Mouse (Mus musculus) testis, adult 2 months (tissue): ENCODE measurements around the gene Entpd8. TPM values are rescaled to one million over a fixed set of nuclear protein-coding genes. Genes with fewer than 3 reads are reported as not detected.

Source experiments
- H3K27ac ChIP-seq: fragments of 200-500 bp; 2 replicates; pipeline ENCODE4 v1.5.1; 2012; ENCODE audit warnings: low read depth, low read length; ENCODE audit not compliant: control insufficient read depth, insufficient read depth
- H3K27me3 ChIP-seq: fragments of 200-500 bp; 2 replicates; pipeline ENCODE4 v1.6.1; 2012; ENCODE audit warnings: mild to moderate bottlenecking, low read length, moderate library complexity; ENCODE audit not compliant: control insufficient read depth, insufficient read depth
- H3K36me3 ChIP-seq: fragments of 200-500 bp; 2 replicates; pipeline ENCODE4 v1.6.1; 2012; ENCODE audit warnings: mild to moderate bottlenecking, low read length; ENCODE audit not compliant: control insufficient read depth, insufficient read depth
- H3K4me1 ChIP-seq: fragments of 200-500 bp; 2 replicates; pipeline ENCODE4 v1.6.1; 2012; ENCODE audit warnings: low read length; ENCODE audit not compliant: control insufficient read depth, insufficient read depth
- H3K4me3 ChIP-seq: fragments of 200-500 bp; 2 replicates; pipeline ENCODE4 v1.5.1; 2012; ENCODE audit warnings: low read depth, mild to moderate bottlenecking, low read length, moderate library complexity, mixed read lengths; ENCODE audit not compliant: control insufficient read depth
- CTCF ChIP-seq: fragments of 200-500 bp; IDR thresholded peaks from 2 replicates; pipeline ENCODE4 v1.5.1; 2012; ENCODE audit warnings: low read depth, mild to moderate bottlenecking, inconsistent platforms, low read length, moderate library complexity; ENCODE audit not compliant: control insufficient read depth, insufficient read depth, insufficient replicate concordance
- POLR2A ChIP-seq: fragments of 200-500 bp; IDR thresholded peaks from 2 replicates; pipeline ENCODE4 v1.6.1; 2012; ENCODE audit warnings: low read depth, mild to moderate bottlenecking, inconsistent platforms, low read length, moderate library complexity; ENCODE audit not compliant: control insufficient read depth
- polyA plus RNA-seq: library from polyadenylated mRNA; depleted of rRNA; stranded (reverse); fragments of >200 nt; gene quantifications from 2 replicates; pipeline ENCODE4 v1.2.3, GENCODE M21; 2012

The Entpd8 gene
- polyA plus RNA-seq, 1 experiment, result 0.48 TPM

- Histone ChIP-seq H3K4me1 (peaks cover 6% of the 10 kb centered on the region), H3K27me3 (no peaks in the 10 kb centered on the region), H3K36me3 (no peaks in the 10 kb centered on the region), H3K4me3 (peak within 1 kb of the TSS; percentile 30), H3K27ac (no peak within 1 kb of the TSS)
- TF ChIP-seq CTCF (peak; percentile 41; the same call in 1 of the 2 replicates), POLR2A (no peak)
These were observed 15.2 kb downstream of the Entpd8 start, which contains the start of gene Noxa1 for GRCm38 (mm10) chr2:25095109-25095850. TSS of gene Noxa1 (minus strand) at chr2:25095149.

- H3K36me3 ChIP-seq, result no peaks in the 10 kb centered on the region
- peaks cover 6% of the 10 kb centered on the region for H3K4me1 ChIP-seq
- H3K4me3 ChIP-seq, result no peak overlapping the region
- no peak overlapping the region for H3K27ac ChIP-seq
- TF ChIP-seq POLR2A (no peak), CTCF (no peak)
- no peaks in the 10 kb centered on the region for H3K27me3 ChIP-seq
These were observed 18.0 kb downstream of the Entpd8 start for GRCm38 (mm10) chr2:25098005-25098615.

- peaks cover 6% of the 10 kb centered on the region for H3K4me1 ChIP-seq
- no peak overlapping the region for H3K27ac ChIP-seq
- no peaks in the 10 kb centered on the region for H3K27me3 ChIP-seq
- no peaks in the 10 kb centered on the region for H3K36me3 ChIP-seq
- no peak overlapping the region for H3K4me3 ChIP-seq
- TF ChIP-seq CTCF (peak; percentile 43; the same call in 1 of the 2 replicates), POLR2A (no peak)
These were observed 18.9 kb downstream of the Entpd8 start for GRCm38 (mm10) chr2:25098956-25099355.

GRCm38 (mm10) chr2:25099703-25100102 lies 19.6 kb downstream of the Entpd8 start:
- TF ChIP-seq POLR2A, result no peak
- no peak for TF ChIP-seq CTCF
- Histone ChIP-seq H3K4me3 (no peak overlapping the region), H3K4me1 (peaks cover 5% of the 10 kb centered on the region), H3K36me3 (no peaks in the 10 kb centered on the region), H3K27ac (no peak overlapping the region), H3K27me3 (no peaks in the 10 kb centered on the region)

GRCm38 (mm10) chr2:25104122-25104521 lies 24.0 kb downstream of the Entpd8 start:
- Histone ChIP-seq H3K27ac (no peak overlapping the region), H3K27me3 (no peaks in the 10 kb centered on the region), H3K4me3 (no peak overlapping the region), H3K36me3 (no peaks in the 10 kb centered on the region), H3K4me1 (no peaks in the 10 kb centered on the region)
- TF ChIP-seq CTCF, result no peak
- TF ChIP-seq POLR2A, result no peak

GRCm38 (mm10) chr2:25106045-25106444 lies 25.9 kb downstream of the Entpd8 start:
- Histone ChIP-seq H3K4me1 (no peaks in the 10 kb centered on the region; the same call in 1 of the 2 replicates), H3K4me3 (no peak overlapping the region), H3K27ac (no peak overlapping the region), H3K27me3 (no peaks in the 10 kb centered on the region), H3K36me3 (no peaks in the 10 kb centered on the region)
- no peak for TF ChIP-seq POLR2A
- TF ChIP-seq CTCF, result no peak

GRCm38 (mm10) chr2:25109487-25109886 lies 29.4 kb downstream of the Entpd8 start:
- no peak overlapping the region for H3K4me3 ChIP-seq
- TF ChIP-seq POLR2A (no peak), CTCF (no peak)
- H3K27me3 ChIP-seq, result no peaks in the 10 kb centered on the region
- H3K27ac ChIP-seq, result no peak overlapping the region
- H3K4me1 ChIP-seq, result no peaks in the 10 kb centered on the region; the same call in 1 of the 2 replicates
- no peaks in the 10 kb centered on the region for H3K36me3 ChIP-seq
